Mouse (Mus musculus) lung, postnatal 10 days (tissue): ENCODE measurements around the gene Olfr877.

Experiments
- DNase-seq: peaks from one replicate; pipeline ENCODE4 v3.0.0; 2021

Gene Olfr877

DNA sequence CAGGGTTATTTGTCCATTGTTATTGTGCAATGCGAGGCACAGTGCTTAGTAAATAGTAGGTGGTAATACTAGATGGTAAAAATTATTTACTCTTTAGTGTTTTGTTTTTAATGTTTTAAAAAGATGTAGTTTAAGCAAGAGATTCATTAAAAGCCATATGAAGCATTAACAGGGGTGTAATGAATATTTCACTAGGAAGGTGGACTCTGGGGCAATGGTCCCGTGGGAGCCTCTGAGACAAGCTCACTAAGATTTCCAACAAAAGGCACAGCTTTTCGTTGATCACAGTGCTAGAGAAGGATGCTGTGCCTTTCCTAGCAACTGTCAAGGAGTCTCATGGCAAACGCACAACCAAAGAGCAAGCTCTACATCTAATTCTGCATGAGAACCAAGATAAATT is at the start of gene Olfr877:
TSS of gene Olfr877 (plus strand) at position 301 of the 400 bp plus-strand sequence.
- no peak for DNase-seq

DNA sequence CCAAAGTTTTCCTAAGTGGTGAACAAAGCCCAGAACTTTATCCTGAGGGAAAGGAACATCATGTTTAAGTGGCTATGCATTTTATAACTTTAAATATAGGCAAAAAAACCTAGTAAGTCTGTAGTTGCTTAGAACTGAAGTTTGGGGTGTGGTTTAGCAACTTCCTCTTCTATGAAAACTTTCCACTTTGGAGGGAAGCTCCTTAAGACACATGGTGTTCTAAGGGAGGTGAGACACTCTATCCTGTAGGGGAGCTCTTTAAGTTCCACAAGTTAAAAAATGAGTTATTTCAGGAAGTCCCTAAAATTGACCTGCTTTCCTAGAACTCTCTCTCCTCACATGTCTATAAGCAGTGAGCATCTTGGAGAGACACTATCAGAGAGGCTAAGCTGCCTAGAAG is 46.8 kb upstream of the Olfr877 start:
- no peak for DNase-seq

DNA sequence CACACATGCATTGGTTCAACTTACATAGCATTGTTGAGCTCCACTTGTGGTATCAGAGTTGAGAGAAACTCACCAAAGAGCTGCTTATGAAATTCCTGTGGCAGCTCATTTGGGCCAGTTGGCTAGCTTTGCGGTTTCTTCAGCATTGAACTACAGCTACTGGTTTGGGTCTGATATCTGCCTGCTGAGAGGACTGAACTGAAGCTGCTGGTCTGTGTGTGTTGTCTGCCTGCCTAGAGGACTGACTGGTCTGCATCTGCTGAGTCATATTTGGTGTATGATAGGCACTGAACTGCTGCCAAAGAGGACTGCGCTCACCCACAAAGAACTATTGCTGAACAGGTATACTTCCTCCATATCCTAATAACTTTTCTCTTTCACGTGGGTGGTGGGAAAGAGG is 45.6 kb upstream of the Olfr877 start:
- no peak for DNase-seq

DNA sequence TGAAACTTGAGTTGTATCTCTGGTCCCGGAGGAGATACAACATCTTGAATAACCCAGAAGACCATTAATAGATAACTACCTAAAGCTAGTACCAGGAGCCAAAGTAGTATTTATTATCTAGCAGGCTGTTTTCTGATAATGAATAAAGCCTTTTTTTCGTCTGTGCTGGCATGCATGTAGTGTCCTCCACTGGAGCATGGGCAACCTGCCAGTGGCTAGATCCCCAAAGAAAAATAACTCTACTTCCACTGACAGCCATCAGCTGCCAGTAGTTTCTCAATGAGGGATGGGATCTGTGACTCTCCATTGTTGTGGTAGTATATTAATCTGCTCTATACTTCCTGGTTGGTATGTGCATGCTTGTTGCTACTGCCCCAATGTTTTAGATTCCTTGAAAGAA is 45.1 kb upstream of the Olfr877 start:
- DNase-seq = no peak

DNA sequence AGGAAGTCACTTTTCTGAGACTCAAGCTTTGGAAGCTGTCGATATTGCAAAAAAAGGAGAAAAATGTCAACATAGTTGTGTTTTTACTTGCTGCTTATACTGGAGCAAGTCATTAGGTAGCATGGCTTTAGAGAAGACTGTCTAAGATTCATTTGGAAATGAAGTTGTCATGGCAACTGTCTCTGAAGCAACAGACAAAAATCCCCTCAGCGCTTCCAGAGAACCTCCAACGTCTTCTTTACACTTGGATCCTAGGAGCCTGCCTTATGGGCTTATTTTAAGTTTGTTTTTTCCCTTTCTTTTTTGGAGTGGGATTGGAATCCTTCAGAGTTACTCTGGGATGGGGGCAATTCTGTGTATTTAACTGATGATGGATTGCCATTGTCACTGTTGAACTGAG is 39.4 kb upstream of the Olfr877 start:
- no peak for DNase-seq

DNA sequence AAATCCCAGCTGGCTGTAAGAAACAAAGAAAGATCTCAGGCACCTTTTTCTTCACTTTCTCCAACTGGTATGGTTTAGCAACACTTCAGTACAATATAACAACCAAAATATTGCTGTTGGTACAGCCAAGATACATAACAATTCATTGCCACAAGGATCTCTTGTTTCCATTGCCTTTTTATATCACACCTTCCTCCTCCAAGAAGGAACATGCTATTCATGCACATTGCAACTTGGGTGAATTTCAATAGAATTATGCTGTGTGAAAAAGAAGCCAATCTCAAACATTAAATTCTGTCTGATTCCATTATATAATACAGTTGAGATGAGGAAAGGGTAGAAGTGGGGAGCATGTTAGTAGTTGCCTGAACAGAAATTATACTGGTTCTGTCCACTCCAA is 24.2 kb upstream of the Olfr877 start:
- DNase-seq = no peak

DNA sequence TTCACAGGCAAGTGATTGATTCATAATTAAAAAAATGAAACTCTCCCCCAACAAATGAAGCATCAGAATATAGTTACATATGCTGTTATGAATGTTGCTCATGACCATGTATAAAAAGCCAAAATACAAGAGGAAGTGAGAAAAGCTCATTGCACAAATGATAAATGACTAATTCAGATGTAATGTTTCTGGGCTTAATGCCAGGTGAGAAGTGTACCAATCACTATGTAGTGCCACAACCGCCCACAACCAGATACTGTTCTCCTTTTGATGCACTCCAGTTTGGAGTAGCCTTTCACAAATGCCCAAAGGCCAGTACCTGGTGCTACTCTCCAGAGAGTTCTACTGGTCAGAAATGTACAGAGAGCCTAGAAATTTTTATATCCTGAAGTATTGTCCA is 20.7 kb upstream of the Olfr877 start:
- no peak for DNase-seq

DNA sequence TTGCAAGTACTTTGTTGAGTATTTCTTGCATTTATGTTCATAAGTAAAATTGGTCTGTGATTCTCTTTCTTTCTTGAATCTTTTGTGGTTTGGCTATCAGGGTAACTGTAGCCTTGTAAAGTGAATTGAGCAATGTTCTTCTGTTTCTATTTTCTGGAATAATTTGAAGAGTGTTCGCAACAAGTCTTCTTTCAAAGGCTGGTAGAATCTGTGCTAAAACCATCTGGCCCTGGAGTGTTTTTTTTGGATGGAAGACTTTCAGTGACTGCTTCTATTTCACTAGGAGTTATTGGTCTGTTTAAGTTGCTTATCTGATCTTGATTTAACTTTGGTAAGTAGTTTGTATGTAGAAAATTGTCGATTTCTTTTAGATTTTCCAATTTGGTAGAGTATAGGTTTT is 4.8 kb upstream of the Olfr877 start:
- no peak for DNase-seq

DNA sequence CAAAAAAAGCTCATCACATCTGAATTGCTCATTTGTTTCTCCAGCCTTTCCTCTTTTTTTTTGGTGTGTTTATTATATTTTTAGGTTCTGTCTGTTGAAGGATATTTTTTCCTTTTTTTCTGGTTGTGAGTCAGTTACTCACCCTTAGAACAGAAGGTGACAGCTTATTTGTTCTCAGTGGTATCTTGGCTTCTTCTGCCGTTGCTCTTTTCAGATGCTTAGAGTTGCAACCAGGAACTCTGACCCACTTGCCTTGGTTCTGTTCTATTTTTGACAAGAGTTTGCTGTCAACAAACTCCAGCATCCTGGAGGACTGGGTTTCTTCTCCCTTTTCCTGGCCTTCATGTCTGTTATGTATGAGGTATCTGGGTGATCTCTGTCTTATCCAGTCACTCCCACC is 9.3 kb downstream of the Olfr877 start:
- no peak for DNase-seq

DNA sequence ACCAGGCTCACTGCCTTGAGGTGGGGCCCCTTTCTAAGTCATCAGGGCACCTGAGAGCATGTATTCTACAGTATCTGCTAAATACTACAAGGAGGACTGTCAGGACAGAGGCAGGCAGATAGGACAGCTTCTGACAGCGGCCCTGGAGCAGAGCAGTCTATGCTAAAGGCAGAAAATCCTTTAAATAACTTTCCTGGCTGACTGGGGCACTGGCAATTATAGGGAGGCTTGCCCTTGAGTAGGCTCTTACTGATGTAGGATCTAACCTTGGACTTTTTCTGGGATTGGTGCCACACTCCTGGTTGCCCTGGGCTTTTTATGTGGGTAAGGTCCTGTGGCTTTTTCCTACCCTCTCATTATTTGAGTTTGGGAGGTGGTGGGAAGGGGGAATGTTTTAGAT is 16.2 kb downstream of the Olfr877 start:
- DNase-seq = no peak

- no peak for DNase-seq
Measured at GRCm38 (mm10) chr9:37871097-37871496, 17.0 kb downstream of the Olfr877 start.

- DNase-seq = no peak
Measured at GRCm38 (mm10) chr9:37871536-37871935, 17.5 kb downstream of the Olfr877 start.

DNA sequence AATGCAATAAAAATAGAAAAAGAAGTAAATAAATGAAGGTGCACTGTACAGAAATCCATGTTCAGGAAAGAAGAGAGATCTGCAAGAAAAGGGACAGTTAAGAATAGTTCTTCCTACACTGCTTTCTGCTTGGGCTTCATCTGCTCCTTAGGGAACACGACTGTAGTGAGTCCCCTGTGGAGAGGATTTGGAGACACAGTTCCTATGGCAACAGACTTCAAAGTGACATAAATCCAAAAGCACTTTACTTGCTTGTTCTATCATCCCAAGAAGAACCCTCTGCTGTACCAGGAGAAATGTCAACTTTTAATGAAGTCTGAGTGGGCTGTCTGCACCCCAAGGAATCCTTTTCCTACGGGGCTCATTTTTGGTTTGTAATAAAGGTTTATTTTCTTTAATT is 36.9 kb downstream of the Olfr877 start:
- no peak for DNase-seq

DNA sequence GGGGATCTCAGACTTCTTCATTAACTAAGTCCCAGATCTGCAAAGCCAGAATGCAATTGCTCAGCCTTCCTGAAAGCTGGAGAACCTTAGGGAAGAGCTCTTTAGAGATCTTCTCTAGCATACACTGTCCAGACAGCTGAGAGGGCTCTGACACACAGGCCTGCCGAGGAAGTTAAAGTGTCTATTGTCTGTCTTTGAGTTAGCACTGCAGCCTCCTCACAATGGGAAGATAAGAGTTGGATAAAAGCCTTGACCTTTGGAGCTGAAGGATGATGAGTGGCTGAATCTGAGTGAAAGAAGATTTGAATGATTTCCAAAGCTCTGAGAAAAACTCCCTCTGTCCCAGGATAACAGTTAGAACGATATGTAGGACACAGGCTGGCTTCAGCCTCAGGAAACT is 42.6 kb downstream of the Olfr877 start, which contains the start of gene Olfr145:
TSS of gene Olfr145 (plus strand) at position 64 of the 400 bp plus-strand sequence.
- DNase-seq = no peak

DNA sequence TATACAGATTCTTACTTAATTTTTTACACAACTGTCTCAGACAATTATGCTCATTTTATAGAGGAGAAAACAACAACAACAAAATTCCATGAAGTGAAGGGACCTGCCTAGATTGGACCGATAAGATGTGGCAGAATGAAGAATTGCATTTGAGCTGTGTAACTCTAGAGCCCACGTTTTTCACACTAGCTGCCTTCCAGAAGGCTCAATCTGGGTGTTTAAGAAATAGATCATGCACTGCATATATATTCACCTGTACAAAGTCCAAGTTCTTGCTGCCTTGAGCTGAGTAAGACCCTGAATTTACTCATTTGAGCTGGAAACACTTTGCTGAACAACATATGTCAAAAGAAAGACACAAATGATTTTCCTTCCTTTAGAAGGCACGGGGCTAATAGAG is 51.5 kb downstream of the Olfr877 start:
- DNase-seq = no peak
